Mouse (Mus musculus) liver, embryonic 16.5 days (tissue): ENCODE data around the gene Map3k3. TPM values are rescaled to one million over a fixed set of nuclear protein-coding genes. Genes with fewer than 3 reads are reported as not detected.

Experiments used
- ATAC-seq: fragments of 200-750 bp; cut with Nextera tagmentation; 2 replicates; pipeline ENCODE4 v1.8.0; 2017; ENCODE audit warnings: low read depth, mild to moderate bottlenecking, moderate number of reproducible peaks, moderate library complexity
- H3K27ac ChIP-seq: fragments of 300-500 bp; sonication (generic); 2 replicates; pipeline ENCODE4 v1.5.1; 2014; ENCODE audit warnings: mild to moderate bottlenecking, low read length
- H3K27me3 ChIP-seq: fragments of 300-500 bp; sonication (generic); 2 replicates; pipeline ENCODE4 v1.6.1; 2014; ENCODE audit warnings: low read depth, low read length, mixed read lengths; ENCODE audit not compliant: control insufficient read depth, insufficient read depth
- H3K36me3 ChIP-seq: fragments of 300-500 bp; sonication (generic); 2 replicates; pipeline ENCODE4 v1.6.1; 2014; ENCODE audit warnings: mild to moderate bottlenecking; ENCODE audit not compliant: control insufficient read depth, insufficient read depth
- H3K4me1 ChIP-seq: fragments of 300-500 bp; sonication (generic); 2 replicates; pipeline ENCODE4 v1.6.1; 2014; ENCODE audit warnings: low read depth, low read length, mixed read lengths; ENCODE audit not compliant: control insufficient read depth
- H3K4me2 ChIP-seq: fragments of 300-500 bp; sonication (generic); 2 replicates; pipeline ENCODE4 v1.6.1; 2014; ENCODE audit warnings: low read depth, low read length, mixed read lengths
- H3K4me3 ChIP-seq: fragments of 300-500 bp; sonication (generic); 2 replicates; pipeline ENCODE4 v1.5.1; 2014; ENCODE audit warnings: low read depth, mild to moderate bottlenecking, low read length
- H3K9ac ChIP-seq: fragments of 300-500 bp; sonication (generic); 2 replicates; pipeline ENCODE4 v1.6.1; 2014; ENCODE audit warnings: low read depth, low read length
- H3K9me3 ChIP-seq: fragments of 300-500 bp; sonication (generic); replicated peaks from 2 replicates; pipeline ENCODE4 v1.6.1; 2016; ENCODE audit warnings: low read length; ENCODE audit not compliant: control insufficient read depth
- WGBS: fragments of 180-500 bp; shearing (Covaris S2); extraction: QIAGEN DNeasy Blood & Tissue Kit; methylation state at CpG from one replicate; pipeline ENCODE4 v1.1.7; 2014; ENCODE audit not compliant: insufficient replicate concordance; 5-methylcytosine and 5-hydroxymethylcytosine counted together
- polyA plus RNA-seq: library from polyadenylated mRNA; unstranded; fragments of >200 nt; fragmentation: Nextera tagmentation; extraction: Ambion mirVana; gene quantifications from 2 replicates; pipeline ENCODE4 v1.2.1, GENCODE M21; 2015

Gene Map3k3
- polyA plus RNA-seq, 1 experiment from 2014 or later = 3.6 TPM

- no peaks in the 10 kb centered on the region for H3K9me3 ChIP-seq
- ATAC-seq = no peak
- H3K36me3 ChIP-seq = peaks cover 4% of the 10 kb centered on the region; the same call in 1 of the 2 replicates
- H3K4me3 ChIP-seq = no peak overlapping the region
- H3K27ac ChIP-seq = no peak overlapping the region
- no peak overlapping the region for H3K4me2 ChIP-seq
- H3K9ac ChIP-seq = no peak overlapping the region
- H3K27me3 ChIP-seq = no peaks in the 10 kb centered on the region
- WGBS = 63% methylated on average over 8 of the region's 8 CpGs
- peaks cover 10% of the 10 kb centered on the region for H3K4me1 ChIP-seq
Measured at GRCm38 (mm10) chr11:106152132-106152531, 67.7 kb downstream of the Map3k3 start.

DNA sequence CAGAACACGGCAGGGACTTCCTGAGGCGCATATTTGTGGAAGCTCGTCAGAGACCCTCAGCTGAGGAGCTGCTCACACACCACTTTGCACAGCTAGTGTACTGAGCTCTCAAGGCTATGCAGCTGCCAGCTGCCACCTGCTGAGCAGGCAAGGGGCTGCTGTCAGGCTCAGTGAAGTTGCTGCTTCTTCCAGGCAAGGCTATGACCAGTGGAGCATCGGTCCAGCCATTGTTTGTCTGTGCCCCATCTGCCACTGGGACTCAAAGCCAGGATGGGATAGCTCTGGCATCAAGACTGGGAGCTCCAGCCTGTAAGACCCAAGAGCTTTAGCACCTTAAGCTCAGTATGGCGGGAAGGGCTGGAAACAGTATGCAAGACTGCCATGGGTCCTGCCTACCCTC lies 69.7 kb downstream of the Map3k3 start:
- Histone ChIP-seq H3K36me3 (peaks cover 4% of the 10 kb centered on the region; the same call in 1 of the 2 replicates), H3K27me3 (peaks cover 6% of the 10 kb centered on the region; the same call in 1 of the 2 replicates), H3K4me3 (no peak overlapping the region), H3K4me1 (peaks cover 10% of the 10 kb centered on the region), H3K9me3 (no peaks in the 10 kb centered on the region), H3K9ac (no peak overlapping the region), H3K4me2 (no peak overlapping the region), H3K27ac (no peak overlapping the region)
- no peak for ATAC-seq
- WGBS = 54% methylated on average over 5 of the region's 5 CpGs

GRCm38 (mm10) chr11:106154770-106155169 lies 70.4 kb downstream of the Map3k3 start:
- 51% methylated on average over 2 of the region's 2 CpGs for WGBS
- peaks cover 4% of the 10 kb centered on the region; the same call in 1 of the 2 replicates for H3K36me3 ChIP-seq
- ATAC-seq = peak; percentile 66
- H3K4me2 ChIP-seq = no peak overlapping the region
- H3K9ac ChIP-seq = no peak overlapping the region
- no peak overlapping the region for H3K4me3 ChIP-seq
- peaks cover 13% of the 10 kb centered on the region for H3K27me3 ChIP-seq
- peak overlapping the region; percentile 21; the same call in 1 of the 2 replicates for H3K27ac ChIP-seq
- no peaks in the 10 kb centered on the region for H3K9me3 ChIP-seq
- H3K4me1 ChIP-seq = peaks cover 14% of the 10 kb centered on the region

- no peak overlapping the region for H3K9ac ChIP-seq
- no peak overlapping the region for H3K27ac ChIP-seq
- H3K4me1 ChIP-seq = peaks cover 16% of the 10 kb centered on the region
- H3K36me3 ChIP-seq = no peaks in the 10 kb centered on the region
- H3K9me3 ChIP-seq = no peaks in the 10 kb centered on the region
- no peak overlapping the region for H3K4me2 ChIP-seq
- no peak overlapping the region for H3K4me3 ChIP-seq
- ATAC-seq = no peak
- peaks cover 19% of the 10 kb centered on the region for H3K27me3 ChIP-seq
- WGBS = 45% methylated on average over 3 of the region's 3 CpGs
Measured at GRCm38 (mm10) chr11:106155761-106156160, 71.3 kb downstream of the Map3k3 start.

- WGBS = 70% methylated on average over 1 of the region's 1 CpGs
- Histone ChIP-seq H3K36me3 (no peaks in the 10 kb centered on the region), H3K9ac (no peak overlapping the region), H3K27ac (no peak overlapping the region), H3K4me2 (no peak overlapping the region), H3K4me3 (no peak overlapping the region), H3K9me3 (no peaks in the 10 kb centered on the region), H3K4me1 (peaks cover 21% of the 10 kb centered on the region), H3K27me3 (peaks cover 19% of the 10 kb centered on the region)
- no peak for ATAC-seq
Measured at GRCm38 (mm10) chr11:106156257-106156656, 71.8 kb downstream of the Map3k3 start.

- Histone ChIP-seq H3K4me3 (no peak overlapping the region), H3K27me3 (peaks cover 19% of the 10 kb centered on the region), H3K9me3 (no peaks in the 10 kb centered on the region), H3K4me2 (no peak overlapping the region), H3K4me1 (peaks cover 22% of the 10 kb centered on the region), H3K36me3 (no peaks in the 10 kb centered on the region), H3K9ac (no peak overlapping the region), H3K27ac (no peak overlapping the region)
- ATAC-seq = no peak
- 67% methylated on average over 7 of the region's 7 CpGs for WGBS
Measured at GRCm38 (mm10) chr11:106157154-106157553, 72.7 kb downstream of the Map3k3 start.

DNA sequence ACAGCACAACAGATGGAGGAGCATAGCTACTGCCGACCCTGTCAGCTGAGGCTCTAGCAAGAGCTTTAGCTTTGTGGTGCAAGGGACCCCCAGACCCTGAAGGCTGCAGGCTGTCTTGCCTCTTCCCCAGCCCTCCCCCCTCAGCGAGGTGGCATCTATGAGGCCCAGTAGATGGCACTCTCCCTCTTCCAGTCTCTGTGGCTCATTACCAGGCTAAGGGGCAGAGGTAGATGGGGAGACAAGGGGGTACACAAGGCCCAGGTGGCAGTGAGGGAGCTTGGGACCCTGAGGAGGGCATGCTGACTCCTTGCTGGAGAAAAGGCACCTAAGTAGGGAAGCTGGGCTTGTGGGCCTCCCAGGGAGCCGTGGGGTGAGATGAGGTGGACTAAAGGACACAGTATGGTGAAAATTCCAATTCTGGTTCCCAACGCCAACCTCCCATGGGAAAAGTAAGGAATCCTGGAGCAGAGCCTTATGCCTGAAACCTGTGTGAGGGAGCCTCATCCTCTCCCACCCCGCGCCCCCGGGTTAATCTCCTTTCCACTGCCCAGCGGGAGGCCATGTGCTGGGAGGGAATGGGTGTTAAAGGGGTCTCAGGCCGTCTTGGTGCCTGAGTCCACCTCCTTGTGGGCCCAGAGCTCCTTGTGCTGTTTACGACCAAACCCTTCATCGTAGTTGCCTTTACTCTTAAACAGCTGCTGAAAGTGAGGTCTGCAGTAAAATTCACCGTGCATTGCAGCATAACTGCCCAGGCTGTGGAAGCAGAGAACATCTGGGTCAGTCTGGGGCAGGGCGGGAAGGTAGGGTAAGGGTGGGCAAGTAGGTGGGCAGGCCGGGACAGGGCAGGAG lies 73.9 kb downstream of the Map3k3 start:
- Histone ChIP-seq H3K4me2 (peak overlapping the region; percentile 94), H3K27me3 (peaks cover 19% of the 10 kb centered on the region), H3K9me3 (no peaks in the 10 kb centered on the region), H3K27ac (peak overlapping the region; percentile 87; the same call in 1 of the 2 replicates), H3K4me3 (peak overlapping the region; percentile 71), H3K4me1 (peaks cover 22% of the 10 kb centered on the region), H3K9ac (peak overlapping the region; percentile 76; the same call in 1 of the 2 replicates), H3K36me3 (no peaks in the 10 kb centered on the region)
- no peak for ATAC-seq
- 33% methylated on average over 14 of the region's 14 CpGs for whole genome bisulfite sequencing

- no peaks in the 10 kb centered on the region for H3K9me3 ChIP-seq
- H3K27me3 ChIP-seq = peaks cover 19% of the 10 kb centered on the region
- peak overlapping the region; percentile 94 for H3K4me2 ChIP-seq
- peak overlapping the region; percentile 76 for H3K9ac ChIP-seq
- peak overlapping the region; percentile 87 for H3K27ac ChIP-seq
- peak overlapping the region; percentile 71 for H3K4me3 ChIP-seq
- H3K36me3 ChIP-seq = no peaks in the 10 kb centered on the region
- ATAC-seq = no peak
- peaks cover 22% of the 10 kb centered on the region for H3K4me1 ChIP-seq
- WGBS = 13% methylated on average over 9 of the region's 9 CpGs
Measured at GRCm38 (mm10) chr11:106158930-106159215, 74.5 kb downstream of the Map3k3 start.

- peak overlapping the region; percentile 94 for H3K4me2 ChIP-seq
- peak overlapping the region; percentile 76 for H3K9ac ChIP-seq
- peak overlapping the region; percentile 71 for H3K4me3 ChIP-seq
- H3K36me3 ChIP-seq = no peaks in the 10 kb centered on the region
- peak overlapping the region; percentile 87 for H3K27ac ChIP-seq
- peaks cover 19% of the 10 kb centered on the region for H3K27me3 ChIP-seq
- no peaks in the 10 kb centered on the region for H3K9me3 ChIP-seq
- 0% methylated on average over 22 of the region's 25 CpGs for WGBS
- H3K4me1 ChIP-seq = peaks cover 18% of the 10 kb centered on the region
- ATAC-seq = peak; percentile 22
Measured at GRCm38 (mm10) chr11:106159216-106159920, 75.0 kb downstream of the Map3k3 start.
